ENCODE assay signal across 27 mouse cellular contexts in the genomic region with DNA sequence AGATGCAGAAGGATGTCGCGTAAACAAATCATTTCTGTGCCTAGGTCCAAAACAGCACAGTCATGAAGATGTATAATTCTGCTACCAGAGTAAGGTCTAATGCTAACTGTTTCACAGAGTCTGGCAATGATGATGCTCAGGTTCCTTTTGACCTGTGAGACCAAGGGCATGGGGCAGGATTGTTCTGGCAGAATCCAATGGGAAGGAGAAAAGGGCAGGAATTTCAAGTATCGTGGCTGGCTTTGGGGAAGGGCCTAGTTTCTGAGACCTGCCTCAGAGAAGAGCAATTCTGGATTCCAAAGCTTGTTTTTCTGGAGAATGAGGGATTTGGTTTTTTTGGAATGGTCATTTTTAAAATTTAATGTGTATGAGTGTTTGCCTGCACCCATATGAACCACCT. TPM values are rescaled to one million over a fixed set of nuclear protein-coding genes. Genes with fewer than 3 reads are reported as not detected.
A peak's percentile ranks its signal among the peaks of the same experiment; 100 is the strongest.
DNase-seq lines count a peak whose midpoint lies in the region; ATAC-seq and TF ChIP-seq lines count a peak whose summit lies in the region.
"Had no signal": no experiment of that assay in that cellular context is flagged by ENCODE, and none has a peak within 500 bp of the region (broad histone marks: within the 10 kb centered on the region; RNA-seq: fewer than 3 reads in every experiment).

No protein-coding gene starts in this region.

- H3K9me3 ChIP-seq in kidney, embryonic 14.5 days (ENCODE audit: control insufficient read depth, low read length) = no peaks in the 10 kb centered on the region
- H3K9me3 ChIP-seq: embryonic facial prominence, embryonic 12.5 days; embryonic facial prominence, embryonic 15.5 days; heart, embryonic 15.5 days had no signal

- H3K27ac ChIP-seq in kidney, adult 2 months (ENCODE audit: insufficient read depth, low read depth, low read length) = peak overlapping the region; percentile 89
- no peak overlapping the region for H3K27ac ChIP-seq in kidney, embryonic 14.5 days (ENCODE audit: low read depth, low read length)
- peak overlapping the region; percentile 45 for H3K27ac ChIP-seq in small intestine, adult 2 months (ENCODE audit: insufficient read depth, low read depth, low read length)
- H3K27ac ChIP-seq: embryonic facial prominence, embryonic 12.5 days; embryonic facial prominence, embryonic 15.5 days; heart, embryonic 15.5 days; hindbrain, embryonic 14.5 days had no signal

- H3K4me3 ChIP-seq in kidney, adult 2 months (ENCODE audit: insufficient read depth, low read depth, low read length) = no peak overlapping the region
- H3K4me3 ChIP-seq in kidney, embryonic 14.5 days (ENCODE audit: low read length) = no peak overlapping the region
- H3K4me3 ChIP-seq in small intestine, adult 2 months (ENCODE audit: low read depth, low read length) = no peak overlapping the region
- H3K4me3 ChIP-seq: embryonic facial prominence, embryonic 12.5 days; embryonic facial prominence, embryonic 15.5 days; gastrocnemius, adult 2 months; heart, embryonic 12.5 days; heart, embryonic 15.5 days had no signal

- peaks cover 8% of the 10 kb centered on the region; the same call in 1 of the 2 replicates for H3K4me1 ChIP-seq in kidney, adult 2 months (ENCODE audit: control insufficient read depth, insufficient read depth, low read length)
- H3K4me1 ChIP-seq in kidney, embryonic 14.5 days (ENCODE audit: control insufficient read depth, insufficient read depth, low read length) = no peaks in the 10 kb centered on the region
- peaks cover 9% of the 10 kb centered on the region; the same call in 1 of the 2 replicates for H3K4me1 ChIP-seq in small intestine, adult 2 months (ENCODE audit: control insufficient read depth, insufficient read depth, insufficient read length, low read length)
- H3K4me1 ChIP-seq: embryonic facial prominence, embryonic 12.5 days; embryonic facial prominence, embryonic 15.5 days; heart, embryonic 12.5 days; heart, embryonic 15.5 days had no signal

- no peak for TF ChIP-seq CTCF in kidney, adult 2 months (conservative IDR thresholded peaks at IDR 0.05; ENCODE audit: insufficient read depth, insufficient read length, low read depth, low read length)
- no peak for TF ChIP-seq CTCF in small intestine, adult 2 months (IDR thresholded peaks at IDR 0.05; ENCODE audit: extremely low read depth, insufficient read length, insufficient replicate concordance, low read depth, low read length)

- no peak for TF ChIP-seq POLR2A in kidney, adult 2 months (IDR thresholded peaks at IDR 0.05; ENCODE audit: low read depth, low read length)
- TF ChIP-seq POLR2A in small intestine, adult 2 months (IDR thresholded peaks at IDR 0.05; ENCODE audit: low read depth, low read length) = no peak

- whole genome bisulfite sequencing in kidney, adult 2 months = 52% methylated on average over 3 of the region's 3 CpGs
- 94% methylated on average over 3 of the region's 3 CpGs for WGBS in kidney, embryonic 14.5 days
- 88% methylated on average over 3 of the region's 3 CpGs for WGBS in small intestine, adult 2 months

- no peak for ATAC-seq in kidney, embryonic 14.5 days (ENCODE audit: low FRiP score, low TSS enrichment)
- ATAC-seq: CD4-positive, CD25-positive, alpha-beta regulatory T cell, adult 4 months; forebrain, embryonic 14.5 days; forebrain, postnatal 0 days had no signal

- H3K36me3 ChIP-seq in kidney, adult 2 months (ENCODE audit: control insufficient read depth, insufficient read depth, low read length) = no peaks in the 10 kb centered on the region
- no peaks in the 10 kb centered on the region for H3K36me3 ChIP-seq in kidney, embryonic 14.5 days (ENCODE audit: control insufficient read depth, insufficient read depth, low read length)
- H3K36me3 ChIP-seq in small intestine, adult 2 months (ENCODE audit: control insufficient read depth, insufficient read depth, low read length) = no peaks in the 10 kb centered on the region
- H3K36me3 ChIP-seq: embryonic facial prominence, embryonic 12.5 days; embryonic facial prominence, embryonic 15.5 days; heart, embryonic 12.5 days; heart, embryonic 15.5 days had no signal

- DNase-seq in kidney, adult 2 months = peak; percentile 83
- no peak for DNase-seq in kidney, adult 18-20 months
- DNase-seq in kidney, postnatal 14 days = peak; percentile 35
- peak; percentile 60 to 65 for DNase-seq in kidney, postnatal 36 days
- DNase-seq: adrenal gland, adult 2 months; adrenal gland, postnatal 14 days; cerebellum, adult 11 months; cerebellum, adult 2 months; cerebellum, adult 9-11 months; cerebellum, postnatal 25 days; forebrain, postnatal 0 days; gastrocnemius, adult 2 months; gastrocnemius, postnatal 14 days; heart, adult 18-20 months; heart, postnatal 10 days; heart, postnatal 36 days had no signal

- no peak overlapping the region for H3K9ac ChIP-seq in kidney, embryonic 14.5 days (ENCODE audit: low read depth, low read length)
- H3K9ac ChIP-seq: embryonic facial prominence, embryonic 12.5 days; embryonic facial prominence, embryonic 15.5 days; forebrain, postnatal 0 days; heart, embryonic 12.5 days; heart, embryonic 15.5 days; hindbrain, embryonic 14.5 days had no signal

- H3K4me2 ChIP-seq in kidney, embryonic 14.5 days (replicated peaks; ENCODE audit: low read depth, low read length) = no peak overlapping the region
- H3K4me2 ChIP-seq: embryonic facial prominence, embryonic 12.5 days; embryonic facial prominence, embryonic 15.5 days; heart, embryonic 12.5 days; heart, embryonic 15.5 days; hindbrain, embryonic 14.5 days had no signal

- no peaks in the 10 kb centered on the region for H3K27me3 ChIP-seq in kidney, adult 2 months (replicated peaks; ENCODE audit: control insufficient read depth, insufficient read depth, low read length)
- H3K27me3 ChIP-seq in kidney, embryonic 14.5 days (ENCODE audit: control insufficient read depth, insufficient read depth, low read length) = no peaks in the 10 kb centered on the region
- no peaks in the 10 kb centered on the region for H3K27me3 ChIP-seq in small intestine, adult 2 months (ENCODE audit: control insufficient read depth, insufficient read depth, low read length)
- H3K27me3 ChIP-seq: embryonic facial prominence, embryonic 12.5 days; embryonic facial prominence, embryonic 15.5 days; heart, embryonic 12.5 days; heart, embryonic 15.5 days had no signal

RNA-seq across cellular contexts. Expression of a gene that starts 4.8 kb away (rescaled TPM):
- 2.3 and 3.2 TPM in 2 replicates for polyA plus RNA-seq in kidney, adult 2 months (2012; rRNA removed)
- polyA plus RNA-seq in kidney, embryonic 14.5 days (2014; fragmentation: Nextera tagmentation; extraction: Ambion mirVana) = 0.13 TPM in 1 of 2 replicates, not detected in the other
- 2.4 and 2.8 TPM in 2 replicates for polyA plus RNA-seq in small intestine, adult 2 months (2012; rRNA removed)
- polyA plus RNA-seq: adrenal gland, adult 2 months; C2C12; CD4-positive, CD25-positive, alpha-beta regulatory T cell, adult 4 months; heart, embryonic 12.5 days; heart, embryonic 15.5 days; hindbrain, embryonic 11.5 days had no signal
